Mouse (Mus musculus) intestine, postnatal 0 days (tissue): ENCODE data around the gene Usp33. TPM values are rescaled to one million over a fixed set of nuclear protein-coding genes. Genes with fewer than 3 reads are reported as not detected.

ENCODE experiments used
- ATAC-seq: fragments of 200-750 bp; cut with Nextera tagmentation; 2 replicates; pipeline ENCODE4 v1.8.0; 2017; ENCODE audit warnings: mild to moderate bottlenecking, moderate TSS enrichment, moderate library complexity
- H3K27ac ChIP-seq: fragments of 300-500 bp; sonication (generic); 2 replicates; pipeline ENCODE4 v1.5.1; 2014; ENCODE audit warnings: mild to moderate bottlenecking, low read depth, low read length, moderate library complexity
- H3K27me3 ChIP-seq: fragments of 300-500 bp; sonication (generic); replicated peaks from 2 replicates; pipeline ENCODE4 v1.6.1; 2014; ENCODE audit warnings: low read length, mixed read lengths; ENCODE audit not compliant: control insufficient read depth, insufficient read depth
- H3K36me3 ChIP-seq: fragments of 300-500 bp; sonication (generic); 2 replicates; pipeline ENCODE4 v1.6.1; 2014; ENCODE audit warnings: mild to moderate bottlenecking, moderate library complexity; ENCODE audit not compliant: control insufficient read depth, insufficient read depth
- H3K4me1 ChIP-seq: fragments of 300-500 bp; sonication (generic); replicated peaks from 2 replicates; pipeline ENCODE4 v1.6.1; 2014; ENCODE audit warnings: antibody characterized with exemption, low read length, mixed read lengths; ENCODE audit not compliant: control insufficient read depth, insufficient read depth
- H3K4me2 ChIP-seq: fragments of 300-500 bp; sonication (generic); replicated peaks from 2 replicates; pipeline ENCODE4 v1.6.1; 2014; ENCODE audit warnings: low read depth, mild to moderate bottlenecking, moderate library complexity
- H3K4me3 ChIP-seq: fragments of 300-500 bp; sonication (generic); 2 replicates; pipeline ENCODE4 v1.5.1; 2014; ENCODE audit warnings: low read depth, low read length
- H3K9ac ChIP-seq: fragments of 300-500 bp; sonication (generic); 2 replicates; pipeline ENCODE4 v1.6.1; 2014; ENCODE audit warnings: mild to moderate bottlenecking, low read depth, low read length
- H3K9me3 ChIP-seq: fragments of 300-500 bp; sonication (generic); 2 replicates; pipeline ENCODE4 v1.6.1; 2016; ENCODE audit warnings: mixed run types; ENCODE audit not compliant: control insufficient read depth
- CTCF ChIP-seq: sonication (generic); IDR thresholded peaks from 2 replicates; pipeline ENCODE4 v1.5.1; 2016; ENCODE audit warnings: low read depth, mild to moderate bottlenecking, control low read depth, antibody characterized with exemption, moderate library complexity
- WGBS: fragments of 180-500 bp; shearing (Covaris S2); extraction: QIAGEN DNeasy Blood & Tissue Kit; methylation state at CpG from one replicate; pipeline ENCODE4 v1.1.7; 2014; 5-methylcytosine and 5-hydroxymethylcytosine counted together
- polyA plus RNA-seq: library from polyadenylated mRNA; unstranded; fragments of >200 nt; fragmentation: Nextera tagmentation; extraction: Ambion mirVana; gene quantifications from 2 replicates; pipeline ENCODE4 v1.2.1, GENCODE M21; 2015

Usp33 gene
- polyA plus RNA-seq, 1 experiment from 2014 or later = 18.7 TPM

DNA sequence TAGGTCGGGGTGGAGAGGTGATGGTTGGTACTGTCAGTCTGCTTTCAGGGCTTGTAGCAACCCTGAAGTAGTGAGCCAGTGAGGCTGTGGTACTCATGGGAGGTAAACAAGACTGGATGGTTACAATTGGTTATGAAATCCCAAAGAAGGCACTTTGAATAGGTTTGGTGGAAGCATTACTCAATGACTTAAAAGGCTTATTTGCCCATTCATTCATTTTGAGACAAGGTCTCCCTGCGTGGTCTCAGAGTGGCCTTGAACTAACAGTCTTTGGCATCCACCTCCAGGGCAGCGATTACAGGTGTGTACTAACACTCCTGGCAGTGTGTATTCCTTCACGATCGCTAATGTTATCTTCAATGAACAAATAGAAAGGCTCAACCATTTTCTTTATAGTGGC is 4.7 kb downstream of the Usp33 start:
- Histone ChIP-seq H3K27me3 (no peaks in the 10 kb centered on the region), H3K9ac (no peak overlapping the region), H3K9me3 (no peaks in the 10 kb centered on the region), H3K4me1 (peaks cover 19% of the 10 kb centered on the region), H3K4me3 (no peak overlapping the region), H3K36me3 (no peaks in the 10 kb centered on the region), H3K4me2 (peak overlapping the region; percentile 21; the same call in 1 of the 2 replicates), H3K27ac (no peak overlapping the region)
- ATAC-seq = no peak
- WGBS = 47% methylated on average over 5 of the region's 5 CpGs
- no peak for TF ChIP-seq CTCF

DNA sequence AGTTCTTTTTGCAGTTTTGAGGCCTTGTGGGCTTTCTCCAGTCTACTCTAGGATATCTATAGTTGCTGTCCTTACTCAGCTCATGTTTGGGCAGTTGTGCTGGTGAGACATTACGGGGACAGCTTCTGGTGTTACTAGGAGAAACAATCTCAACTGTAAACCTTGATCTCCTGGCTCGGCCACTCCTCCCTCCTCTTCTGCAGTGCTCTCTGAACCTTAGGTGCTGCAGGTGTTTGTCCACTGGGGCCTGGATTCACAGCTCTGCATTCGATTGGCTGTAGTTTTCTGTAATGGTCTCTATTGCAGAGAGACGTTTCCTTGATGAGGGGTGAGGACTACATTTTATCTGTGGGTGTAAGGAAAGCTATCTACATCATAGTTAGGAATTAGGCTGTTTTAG is 6.0 kb downstream of the Usp33 start:
- peak overlapping the region; percentile 7 for H3K4me2 ChIP-seq
- H3K27ac ChIP-seq = no peak overlapping the region
- no peak overlapping the region for H3K9ac ChIP-seq
- no peaks in the 10 kb centered on the region for H3K36me3 ChIP-seq
- TF ChIP-seq CTCF = no peak
- peak; percentile 71 for ATAC-seq
- peaks cover 18% of the 10 kb centered on the region for H3K4me1 ChIP-seq
- H3K4me3 ChIP-seq = no peak overlapping the region
- 38% methylated on average over 4 of the region's 4 CpGs for WGBS
- H3K9me3 ChIP-seq = no peaks in the 10 kb centered on the region
- no peaks in the 10 kb centered on the region for H3K27me3 ChIP-seq

DNA sequence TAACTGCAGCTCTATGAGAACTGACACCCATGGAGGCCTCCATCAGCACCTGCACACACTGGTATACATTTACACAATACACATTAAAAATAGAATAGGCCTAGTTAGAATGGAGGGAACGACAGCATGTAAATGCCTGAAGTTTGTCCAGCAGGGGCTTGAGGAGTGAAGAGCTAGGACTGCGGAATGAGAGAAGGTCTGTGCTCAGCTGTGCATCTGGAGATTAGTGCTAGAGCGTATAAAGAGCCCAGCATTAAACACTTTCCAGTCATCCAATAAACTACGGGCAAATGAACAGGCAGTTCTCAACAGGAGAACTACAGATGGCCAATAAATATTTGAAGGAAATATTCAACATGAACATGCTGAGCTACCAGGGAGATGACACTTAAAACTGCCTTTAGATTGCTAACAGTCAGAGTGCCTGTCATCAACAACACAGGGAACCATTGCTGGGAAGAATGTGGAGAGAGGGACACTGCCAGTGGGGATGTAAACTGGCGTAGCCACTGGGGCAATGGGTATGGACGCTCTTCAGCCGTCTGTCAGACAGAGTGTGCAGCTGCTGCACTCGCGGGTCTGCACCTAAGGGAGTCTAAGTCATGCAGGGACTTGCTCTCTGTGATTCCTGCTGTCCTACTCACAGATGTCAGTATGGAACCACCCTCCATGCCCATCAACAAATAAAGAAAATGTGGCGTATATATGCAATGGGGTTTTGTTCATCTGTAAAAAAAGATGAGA is 7.3 kb downstream of the Usp33 start:
- Histone ChIP-seq H3K27ac (no peak overlapping the region), H3K9me3 (no peaks in the 10 kb centered on the region), H3K4me3 (no peak overlapping the region), H3K9ac (no peak overlapping the region), H3K4me2 (no peak overlapping the region), H3K36me3 (peaks cover 3% of the 10 kb centered on the region; the same call in 1 of the 2 replicates), H3K4me1 (peaks cover 15% of the 10 kb centered on the region), H3K27me3 (no peaks in the 10 kb centered on the region)
- WGBS = 58% methylated on average over 10 of the region's 10 CpGs
- ATAC-seq = no peak
- TF ChIP-seq CTCF = peak; percentile 21; the same call in 1 of the 2 replicates

DNA sequence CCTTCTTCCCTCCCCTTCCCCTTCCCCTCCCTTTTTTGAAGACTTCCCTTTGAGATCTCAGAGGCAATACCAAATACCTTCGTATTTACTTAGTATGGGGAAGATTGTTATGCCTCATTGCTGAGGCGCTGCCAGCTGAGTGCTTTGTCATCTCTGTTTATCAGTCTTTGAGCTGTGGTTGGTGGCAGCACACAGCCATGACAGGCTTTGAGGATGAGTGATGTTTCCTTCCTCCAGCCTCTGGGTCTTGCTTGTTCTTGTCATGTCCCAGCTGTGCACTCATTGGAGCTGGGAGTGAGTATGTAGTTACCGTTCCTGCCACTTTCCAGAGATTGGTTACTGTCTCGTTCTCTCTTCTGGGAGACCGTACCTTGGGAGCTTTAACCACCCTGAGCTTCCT is 9.1 kb downstream of the Usp33 start:
- Histone ChIP-seq H3K9me3 (no peaks in the 10 kb centered on the region), H3K9ac (no peak overlapping the region), H3K4me2 (no peak overlapping the region), H3K36me3 (peaks cover 14% of the 10 kb centered on the region; the same call in 1 of the 2 replicates), H3K4me3 (no peak overlapping the region), H3K4me1 (peaks cover 10% of the 10 kb centered on the region), H3K27ac (no peak overlapping the region), H3K27me3 (no peaks in the 10 kb centered on the region)
- 29% methylated on average over 5 of the region's 5 CpGs for WGBS
- TF ChIP-seq CTCF = no peak
- ATAC-seq = no peak

DNA sequence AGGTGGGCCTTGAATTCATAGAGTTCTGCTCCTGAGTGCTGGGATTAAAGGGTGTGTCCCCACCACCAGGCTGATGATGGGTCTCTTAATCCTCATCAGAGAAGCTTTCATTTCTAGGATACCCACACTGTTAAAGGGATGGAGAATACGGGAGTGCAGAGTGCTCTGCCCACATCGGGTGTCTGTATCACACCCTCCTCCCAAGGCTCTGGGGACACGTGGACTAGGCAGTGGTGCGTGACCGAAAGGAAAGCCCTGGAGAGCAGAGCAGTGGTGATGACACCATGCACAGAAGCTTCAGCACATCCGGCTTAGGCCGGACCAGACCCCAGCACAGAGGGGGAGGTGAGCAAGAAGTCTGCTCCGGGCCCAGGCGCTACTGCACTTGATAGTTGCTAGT is 10.5 kb downstream of the Usp33 start:
- H3K4me2 ChIP-seq = no peak overlapping the region
- WGBS = 89% methylated on average over 9 of the region's 9 CpGs
- H3K36me3 ChIP-seq = peaks cover 23% of the 10 kb centered on the region
- H3K27me3 ChIP-seq = no peaks in the 10 kb centered on the region
- no peak overlapping the region for H3K9ac ChIP-seq
- H3K4me1 ChIP-seq = peaks cover 9% of the 10 kb centered on the region
- no peak for TF ChIP-seq CTCF
- no peak for ATAC-seq
- H3K9me3 ChIP-seq = no peaks in the 10 kb centered on the region
- no peak overlapping the region for H3K27ac ChIP-seq
- H3K4me3 ChIP-seq = no peak overlapping the region

DNA sequence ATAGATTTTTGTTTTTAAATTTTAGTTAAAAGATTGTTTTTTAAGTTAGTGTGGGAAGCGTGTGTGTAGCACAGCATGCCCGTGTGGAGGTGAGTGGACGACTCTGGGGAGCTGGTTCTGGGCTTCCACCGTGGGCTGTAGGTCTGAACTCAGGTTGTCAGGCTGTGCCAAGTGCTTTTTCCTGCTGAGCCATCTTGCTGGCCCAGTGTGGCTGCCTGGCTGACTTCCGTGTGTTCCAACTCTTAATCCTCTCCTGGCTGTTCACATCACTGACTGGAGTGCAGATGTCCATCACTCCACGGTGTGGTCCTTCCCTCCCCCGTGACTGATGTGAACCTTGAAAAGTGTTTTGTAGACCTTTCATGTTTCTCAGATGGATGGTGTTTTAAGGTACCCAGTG is 12.9 kb downstream of the Usp33 start:
- no peak overlapping the region for H3K9ac ChIP-seq
- 93% methylated on average over 7 of the region's 7 CpGs for WGBS
- H3K9me3 ChIP-seq = no peaks in the 10 kb centered on the region
- no peak for ATAC-seq
- no peak overlapping the region for H3K4me2 ChIP-seq
- H3K27me3 ChIP-seq = no peaks in the 10 kb centered on the region
- TF ChIP-seq CTCF = no peak
- H3K4me3 ChIP-seq = no peak overlapping the region
- H3K4me1 ChIP-seq = no peaks in the 10 kb centered on the region
- H3K27ac ChIP-seq = no peak overlapping the region
- peaks cover 46% of the 10 kb centered on the region for H3K36me3 ChIP-seq
